Mouse (Mus musculus): ENCODE results near the gene Mrfap1. TPM values are rescaled to one million over a fixed set of nuclear protein-coding genes. Genes with fewer than 3 reads are reported as not detected.

The Mrfap1 gene
- polyA plus RNA-seq, 1 experiment: 127 TPM

- DNase-seq: no peak
- no peaks in the 10 kb centered on the region for H3K4me1 ChIP-seq (ENCODE audit: control insufficient read depth, insufficient read depth, low read length)
- TF ChIP-seq POLR2A (IDR thresholded peaks at IDR 0.05; ENCODE audit: borderline replicate concordance, extremely low read depth, low read depth, low read length): no peak
- no peak for TF ChIP-seq CTCF (IDR thresholded peaks at IDR 0.05; ENCODE audit: insufficient read depth, low read length)
- WGBS: 55% methylated on average over 3 of the region's 3 CpGs
- H3K4me3 ChIP-seq (replicated peaks; ENCODE audit: extremely low read depth, low read depth, low read length): no peak overlapping the region
These were observed 27.0 kb downstream of the Mrfap1 start for GRCm38 (mm10) chr5:36769603-36770002.

GRCm38 (mm10) chr5:36766958-36767703, 29.4 kb downstream of the Mrfap1 start:
- WGBS: 24% methylated on average over 10 of the region's 10 CpGs
- no peak for TF ChIP-seq CTCF (IDR thresholded peaks at IDR 0.05; ENCODE audit: insufficient read depth, low read length)
- TF ChIP-seq POLR2A (IDR thresholded peaks at IDR 0.05; ENCODE audit: borderline replicate concordance, extremely low read depth, low read depth, low read length): no peak
- H3K4me3 ChIP-seq (replicated peaks; ENCODE audit: extremely low read depth, low read depth, low read length): no peak overlapping the region
- H3K4me1 ChIP-seq (ENCODE audit: control insufficient read depth, insufficient read depth, low read length): no peaks in the 10 kb centered on the region
- DNase-seq: no peak

GRCm38 (mm10) chr5:36759848-36760247, 36.7 kb downstream of the Mrfap1 start:
- TF ChIP-seq CTCF (IDR thresholded peaks at IDR 0.05; ENCODE audit: insufficient read depth, low read length) (no peak), POLR2A (IDR thresholded peaks at IDR 0.05; ENCODE audit: borderline replicate concordance, extremely low read depth, low read depth, low read length) (no peak)
- Histone ChIP-seq H3K4me3 (replicated peaks; ENCODE audit: extremely low read depth, low read depth, low read length) (no peak overlapping the region), H3K4me1 (ENCODE audit: control insufficient read depth, insufficient read depth, low read length) (no peaks in the 10 kb centered on the region)
- DNase-seq: no peak
- WGBS: 38% methylated on average over 4 of the region's 4 CpGs

- no peak for DNase-seq
- H3K4me1 ChIP-seq (ENCODE audit: control insufficient read depth, insufficient read depth, low read length): no peaks in the 10 kb centered on the region
- TF ChIP-seq CTCF (IDR thresholded peaks at IDR 0.05; ENCODE audit: insufficient read depth, low read length) (peak; percentile 36; the same call in 1 of the 2 replicates), POLR2A (IDR thresholded peaks at IDR 0.05; ENCODE audit: borderline replicate concordance, extremely low read depth, low read depth, low read length) (no peak)
- WGBS: 64% methylated on average over 5 of the region's 5 CpGs
- no peak overlapping the region for H3K4me3 ChIP-seq (replicated peaks; ENCODE audit: extremely low read depth, low read depth, low read length)
These were observed 39.5 kb downstream of the Mrfap1 start for GRCm38 (mm10) chr5:36757033-36757432.

GRCm38 (mm10) chr5:36750119-36751078, 46.2 kb downstream of the Mrfap1 start:
- 74% methylated on average over 9 of the region's 9 CpGs for WGBS
- TF ChIP-seq POLR2A (IDR thresholded peaks at IDR 0.05; ENCODE audit: borderline replicate concordance, extremely low read depth, low read depth, low read length): no peak
- Histone ChIP-seq H3K4me3 (replicated peaks; ENCODE audit: extremely low read depth, low read depth, low read length) (no peak overlapping the region), H3K4me1 (ENCODE audit: control insufficient read depth, insufficient read depth, low read length) (peaks cover 6% of the 10 kb centered on the region)
- DNase-seq: no peak

- Histone ChIP-seq H3K4me1 (ENCODE audit: control insufficient read depth, insufficient read depth, low read length) (peaks cover 6% of the 10 kb centered on the region), H3K4me3 (replicated peaks; ENCODE audit: extremely low read depth, low read depth, low read length) (peak within 1 kb of the TSS; percentile 99)
- peak; percentile 90 for DNase-seq
- WGBS: 3% methylated on average over 31 of the region's 31 CpGs
- TF ChIP-seq POLR2A (IDR thresholded peaks at IDR 0.05; ENCODE audit: borderline replicate concordance, extremely low read depth, low read depth, low read length): peak; percentile 82
- TF ChIP-seq CTCF (IDR thresholded peaks at IDR 0.05; ENCODE audit: insufficient read depth, low read length): no peak
These were observed 48.0 kb downstream of the Mrfap1 start, which contains the start of gene Bloc1s4 for GRCm38 (mm10) chr5:36748536-36749061. TSS of gene Bloc1s4 (minus strand) at chr5:36748650.

DNA sequence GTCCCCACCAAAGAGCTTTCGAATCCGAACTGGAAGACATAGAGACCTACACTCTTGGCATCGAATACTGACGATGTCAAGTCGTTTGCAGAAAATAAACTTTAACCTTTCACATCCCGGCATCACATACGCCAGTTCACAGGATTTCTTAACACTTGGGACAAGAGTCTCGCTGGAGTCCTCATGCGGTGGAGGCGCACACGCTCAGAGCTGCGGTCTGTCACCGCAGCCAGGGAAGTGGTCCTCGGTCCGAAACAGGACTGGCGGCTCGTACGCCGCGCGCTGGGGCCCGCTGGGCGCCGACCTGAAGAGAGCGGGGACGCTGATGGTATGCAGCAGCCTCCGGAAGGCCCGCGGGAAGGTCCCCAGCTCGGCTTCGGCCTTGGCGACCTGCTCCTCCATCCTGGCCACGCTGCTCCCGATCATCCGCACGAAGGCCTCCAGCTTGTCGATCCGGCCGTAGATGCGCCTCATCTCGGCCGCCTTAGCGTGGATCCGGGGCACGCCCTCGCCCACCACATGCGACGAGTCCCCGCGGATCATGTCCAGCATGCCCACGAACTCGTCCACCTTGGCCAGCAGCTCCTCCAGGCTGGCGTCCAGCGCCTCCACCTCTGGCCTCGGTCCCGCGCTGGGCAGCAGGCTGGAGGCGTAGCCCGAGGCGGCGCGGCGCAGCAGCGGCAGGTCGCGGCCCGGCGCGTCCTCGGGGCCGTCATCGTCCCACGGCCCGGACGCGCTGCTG, 48.6 kb downstream of the Mrfap1 start:
- DNase-seq: no peak
- WGBS: 1% methylated on average over 74 of the region's 76 CpGs
- peaks cover 6% of the 10 kb centered on the region for H3K4me1 ChIP-seq (ENCODE audit: control insufficient read depth, insufficient read depth, low read length)
- TF ChIP-seq CTCF (IDR thresholded peaks at IDR 0.05; ENCODE audit: insufficient read depth, low read length) (no peak), POLR2A (IDR thresholded peaks at IDR 0.05; ENCODE audit: borderline replicate concordance, extremely low read depth, low read depth, low read length) (no peak)
- H3K4me3 ChIP-seq (replicated peaks; ENCODE audit: extremely low read depth, low read depth, low read length): peak overlapping the region; percentile 99

GRCm38 (mm10) chr5:36747071-36747470, 49.5 kb downstream of the Mrfap1 start:
- H3K4me3 ChIP-seq (replicated peaks; ENCODE audit: extremely low read depth, low read depth, low read length): no peak overlapping the region
- TF ChIP-seq CTCF (IDR thresholded peaks at IDR 0.05; ENCODE audit: insufficient read depth, low read length) (no peak), POLR2A (IDR thresholded peaks at IDR 0.05; ENCODE audit: borderline replicate concordance, extremely low read depth, low read depth, low read length) (no peak)
- H3K4me1 ChIP-seq (ENCODE audit: control insufficient read depth, insufficient read depth, low read length): peaks cover 6% of the 10 kb centered on the region
- no peak for DNase-seq
- 64% methylated on average over 7 of the region's 7 CpGs for WGBS

Other genes with a start within 250 kb of the Mrfap1 start
- 19.2 and 30.2 TPM in 2 replicates for gene Tbc1d14, start 203.5 kb downstream of the Mrfap1 start, polyA plus RNA-seq (2012; rRNA removed)
- 14.4 and 23.3 TPM in 2 replicates for gene D5Ertd579e, start 100.7 kb downstream of the Mrfap1 start, polyA plus RNA-seq (2012; rRNA removed)
- 25.7 and 33.4 TPM in 2 replicates for gene Bloc1s4, start 48.1 kb downstream of the Mrfap1 start, polyA plus RNA-seq (2012; rRNA removed)
- gene Man2b2, start 33.9 kb upstream of the Mrfap1 start, polyA plus RNA-seq (2012; rRNA removed): 95.6 and 106 TPM in 2 replicates
- 2.9 and 5.2 TPM in 2 replicates for gene Ppp2r2c, start 71.7 kb upstream of the Mrfap1 start, polyA plus RNA-seq (2012; rRNA removed)
- 15.7 and 19.3 TPM in 2 replicates for gene Wfs1, start 192.4 kb upstream of the Mrfap1 start, polyA plus RNA-seq (2012; rRNA removed)